Mouse (Mus musculus): ENCODE data around the gene Tchh. TPM values are rescaled to one million over a fixed set of nuclear protein-coding genes. Genes with fewer than 3 reads are reported as not detected.
"Not testable (repeated sequence)": the region's sequence is repeated elsewhere in the genome, so short reads cannot be mapped to it uniquely, and the experiment has no call there.

Gene Tchh
- polyA plus RNA-seq, 1 experiment: 0.22 TPM

- no peaks in the 10 kb centered on the region for H3K36me3 ChIP-seq (ENCODE audit: control insufficient read depth, insufficient read depth, low read length)
- peak; percentile 22 for DNase-seq
- H3K27me3 ChIP-seq (ENCODE audit: control insufficient read depth, insufficient read depth, low read length): peaks cover 23% of the 10 kb centered on the region
- peaks cover 11% of the 10 kb centered on the region for H3K4me1 ChIP-seq (replicated peaks; ENCODE audit: control insufficient read depth, insufficient read depth, low read length)
- TF ChIP-seq CTCF (IDR thresholded peaks at IDR 0.05; ENCODE audit: borderline replicate concordance, control insufficient read depth, extremely low read depth, insufficient read depth, low read length, poor library complexity): no peak
- 0 out of 2 replicates have a peak, but pooled peaks have one; percentile 22 for TF ChIP-seq POLR2A (IDR thresholded peaks at IDR 0.05; ENCODE audit: control insufficient read depth, extremely low read depth, insufficient read depth, low read length, poor library complexity)
- H3K4me3 ChIP-seq (ENCODE audit: control insufficient read depth, insufficient read depth, low read length): peak overlapping the region; percentile 37
- no peak overlapping the region for H3K27ac ChIP-seq (ENCODE audit: control insufficient read depth, insufficient read depth, low read length)
- 2% methylated on average over 56 of the region's 56 CpGs for WGBS
Measured at GRCm38 (mm10) chr3:93444343-93445164, 2.4 kb downstream of the Tchh start.

- no peak for TF ChIP-seq POLR2A (IDR thresholded peaks at IDR 0.05; ENCODE audit: control insufficient read depth, extremely low read depth, insufficient read depth, low read length, poor library complexity)
- TF ChIP-seq CTCF (IDR thresholded peaks at IDR 0.05; ENCODE audit: borderline replicate concordance, control insufficient read depth, extremely low read depth, insufficient read depth, low read length, poor library complexity): no peak
- Histone ChIP-seq H3K4me3 (ENCODE audit: control insufficient read depth, insufficient read depth, low read length) (0 out of 2 replicates have a peak overlapping the region, but pooled peaks have one; percentile 37), H3K27ac (ENCODE audit: control insufficient read depth, insufficient read depth, low read length) (no peak overlapping the region), H3K36me3 (ENCODE audit: control insufficient read depth, insufficient read depth, low read length) (no peaks in the 10 kb centered on the region), H3K27me3 (ENCODE audit: control insufficient read depth, insufficient read depth, low read length) (peaks cover 23% of the 10 kb centered on the region), H3K4me1 (replicated peaks; ENCODE audit: control insufficient read depth, insufficient read depth, low read length) (peaks cover 11% of the 10 kb centered on the region)
- 3% methylated on average over 36 of the region's 36 CpGs for WGBS
- DNase-seq: no peak
Measured at GRCm38 (mm10) chr3:93445165-93445705, 3.1 kb downstream of the Tchh start.

DNA sequence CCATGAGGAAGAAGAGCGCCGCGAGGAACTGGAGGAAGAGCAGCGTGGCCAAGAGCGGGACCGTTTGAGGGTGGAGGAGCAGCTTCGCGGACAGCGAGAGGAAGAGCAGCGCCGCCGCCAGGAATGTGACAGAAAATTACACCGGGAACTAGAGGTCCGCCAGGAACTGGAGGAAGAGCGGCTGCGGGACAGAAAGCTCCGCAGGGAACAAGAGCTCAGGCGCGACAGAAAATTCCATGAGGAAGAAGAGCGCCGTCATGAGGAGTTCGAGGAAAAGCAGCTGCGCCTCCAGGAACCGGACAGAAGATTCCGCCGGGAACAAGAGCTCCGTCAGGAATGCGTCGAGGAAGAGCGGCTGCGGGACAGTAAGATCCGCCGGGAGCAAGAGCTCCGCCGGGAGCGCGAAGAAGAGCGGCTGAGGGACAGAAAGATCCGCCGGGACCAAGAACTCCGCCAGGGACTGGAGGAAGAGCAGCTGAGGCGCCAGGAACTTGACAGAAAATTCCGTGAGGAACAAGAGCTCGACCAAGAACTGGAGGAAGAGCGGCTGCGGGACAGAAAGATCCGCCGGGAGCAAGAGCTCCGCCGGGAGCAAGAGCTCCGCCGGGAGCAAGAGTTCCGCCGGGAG is 4.1 kb downstream of the Tchh start:
- H3K36me3 ChIP-seq (ENCODE audit: control insufficient read depth, insufficient read depth, low read length): no peaks in the 10 kb centered on the region
- no peak for DNase-seq
- 3% methylated on average over 54 of the region's 54 CpGs for WGBS
- no peak overlapping the region for H3K27ac ChIP-seq (ENCODE audit: control insufficient read depth, insufficient read depth, low read length)
- no peak overlapping the region for H3K4me3 ChIP-seq (ENCODE audit: control insufficient read depth, insufficient read depth, low read length)
- peaks cover 23% of the 10 kb centered on the region for H3K27me3 ChIP-seq (ENCODE audit: control insufficient read depth, insufficient read depth, low read length)
- peaks cover 11% of the 10 kb centered on the region for H3K4me1 ChIP-seq (replicated peaks; ENCODE audit: control insufficient read depth, insufficient read depth, low read length)
- TF ChIP-seq POLR2A (IDR thresholded peaks at IDR 0.05; ENCODE audit: control insufficient read depth, extremely low read depth, insufficient read depth, low read length, poor library complexity) (no peak), CTCF (IDR thresholded peaks at IDR 0.05; ENCODE audit: borderline replicate concordance, control insufficient read depth, extremely low read depth, insufficient read depth, low read length, poor library complexity) (no peak)

- not testable (repeated sequence) for DNase-seq; H3K27ac ChIP-seq (ENCODE audit: control insufficient read depth, insufficient read depth, low read length); H3K36me3 ChIP-seq (ENCODE audit: control insufficient read depth, insufficient read depth, low read length)
- peak overlapping the region; percentile 14; the same call in 1 of the 2 replicates for H3K4me3 ChIP-seq (ENCODE audit: control insufficient read depth, insufficient read depth, low read length)
- 3% methylated on average over 32 of the region's 32 CpGs for WGBS
- H3K4me1 ChIP-seq (replicated peaks; ENCODE audit: control insufficient read depth, insufficient read depth, low read length): peaks cover 11% of the 10 kb centered on the region
- H3K27me3 ChIP-seq (ENCODE audit: control insufficient read depth, insufficient read depth, low read length): peaks cover 23% of the 10 kb centered on the region
Measured at GRCm38 (mm10) chr3:93446756-93447137, 4.6 kb downstream of the Tchh start.

DNA sequence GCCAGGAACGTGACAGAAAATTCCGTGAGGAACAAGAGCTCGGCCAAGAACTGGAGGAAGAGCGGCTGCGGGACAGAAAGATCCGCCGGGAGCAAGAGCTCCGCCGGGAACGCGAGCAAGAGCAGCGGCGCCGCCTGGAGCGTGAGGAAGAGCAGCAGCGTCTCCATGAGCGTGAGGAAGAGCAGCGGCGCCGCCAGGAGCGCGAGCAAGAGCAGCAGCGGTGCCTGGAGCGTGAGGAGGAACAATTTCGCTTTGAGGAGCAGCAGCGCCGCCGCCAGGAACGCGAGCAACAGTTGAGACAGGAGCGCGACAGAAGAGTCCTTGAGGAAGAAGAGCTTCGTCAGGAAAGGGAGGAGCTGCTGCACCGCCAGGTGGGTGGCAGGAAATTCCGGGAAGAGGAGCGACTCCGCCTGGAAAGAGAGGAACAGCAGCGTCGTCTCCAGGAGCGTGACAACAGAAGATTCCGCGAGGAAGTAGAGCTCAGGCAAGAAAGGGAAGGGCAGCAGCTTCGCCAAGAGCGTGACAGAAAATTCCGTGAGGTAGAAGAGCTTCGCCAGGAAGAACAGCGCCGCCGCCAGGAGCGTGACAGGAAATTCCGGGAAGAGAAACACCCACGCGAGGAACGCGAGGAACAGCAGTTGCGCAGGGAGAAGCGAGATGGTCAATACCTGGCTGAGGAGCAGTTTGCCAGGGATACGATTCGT is 5.2 kb downstream of the Tchh start:
- peak overlapping the region; percentile 14; the same call in 1 of the 2 replicates for H3K4me3 ChIP-seq (ENCODE audit: control insufficient read depth, insufficient read depth, low read length)

DNA sequence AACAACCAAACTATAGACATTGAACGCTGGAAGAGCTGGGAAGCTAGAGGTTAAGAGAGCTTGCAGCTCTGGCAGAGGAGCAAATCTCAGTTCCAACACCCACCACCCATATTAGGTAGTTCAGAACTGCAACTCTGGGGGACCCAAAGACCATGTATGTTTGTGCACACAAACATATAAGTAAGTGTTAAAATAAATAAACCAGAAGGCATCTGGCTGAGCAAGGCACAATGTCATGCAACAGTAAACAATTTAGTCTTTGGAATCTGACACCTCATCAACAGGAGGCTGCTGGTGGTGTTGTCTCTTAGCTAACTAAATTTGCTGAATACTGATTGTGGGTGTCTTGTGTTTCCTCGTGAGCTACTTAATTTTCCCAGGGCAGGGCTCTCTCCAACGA is 24.4 kb downstream of the Tchh start:
- Histone ChIP-seq H3K27me3 (ENCODE audit: control insufficient read depth, insufficient read depth, low read length) (0 out of 2 replicates have a peak, but pooled peaks cover under 1% of the 10 kb centered on the region), H3K27ac (ENCODE audit: control insufficient read depth, insufficient read depth, low read length) (no peak overlapping the region)
- TF ChIP-seq POLR2A (IDR thresholded peaks at IDR 0.05; ENCODE audit: control insufficient read depth, extremely low read depth, insufficient read depth, low read length, poor library complexity): no peak
- TF ChIP-seq CTCF (IDR thresholded peaks at IDR 0.05; ENCODE audit: borderline replicate concordance, control insufficient read depth, extremely low read depth, insufficient read depth, low read length, poor library complexity): no peak

More for the DNA sequence above, 5.2 kb downstream of the Tchh start:
- H3K27me3 ChIP-seq (ENCODE audit: control insufficient read depth, insufficient read depth, low read length): peaks cover 23% of the 10 kb centered on the region
- H3K36me3 ChIP-seq (ENCODE audit: control insufficient read depth, insufficient read depth, low read length): no peaks in the 10 kb centered on the region
- peak; percentile 6 for DNase-seq
- no peak overlapping the region for H3K27ac ChIP-seq (ENCODE audit: control insufficient read depth, insufficient read depth, low read length)
- peaks cover 11% of the 10 kb centered on the region for H3K4me1 ChIP-seq (replicated peaks; ENCODE audit: control insufficient read depth, insufficient read depth, low read length)
- TF ChIP-seq POLR2A (IDR thresholded peaks at IDR 0.05; ENCODE audit: control insufficient read depth, extremely low read depth, insufficient read depth, low read length, poor library complexity): no peak
- no peak for TF ChIP-seq CTCF (IDR thresholded peaks at IDR 0.05; ENCODE audit: borderline replicate concordance, control insufficient read depth, extremely low read depth, insufficient read depth, low read length, poor library complexity)
- 2% methylated on average over 59 of the region's 59 CpGs for WGBS

More for the DNA sequence above, 24.4 kb downstream of the Tchh start:
- whole genome bisulfite sequencing: 79% methylated on average over 3 of the region's 3 CpGs
- DNase-seq: no peak
- no peak overlapping the region for H3K4me3 ChIP-seq (ENCODE audit: control insufficient read depth, insufficient read depth, low read length)
- no peaks in the 10 kb centered on the region for H3K4me1 ChIP-seq (replicated peaks; ENCODE audit: control insufficient read depth, insufficient read depth, low read length)
- H3K36me3 ChIP-seq (ENCODE audit: control insufficient read depth, insufficient read depth, low read length): no peaks in the 10 kb centered on the region
